Mouse (Mus musculus): ENCODE data around the gene Fcgr1.
"Not testable (repeated sequence)": the region's sequence is repeated elsewhere in the genome, so short reads cannot be mapped to it uniquely, and the experiment has no call there.

Gene Fcgr1

GRCm38 (mm10) chr3:96327131-96327530, 33.4 kb upstream of the Fcgr1 start:
- peak; percentile 85 for DNase-seq (ENCODE audit: low read depth)

DNA sequence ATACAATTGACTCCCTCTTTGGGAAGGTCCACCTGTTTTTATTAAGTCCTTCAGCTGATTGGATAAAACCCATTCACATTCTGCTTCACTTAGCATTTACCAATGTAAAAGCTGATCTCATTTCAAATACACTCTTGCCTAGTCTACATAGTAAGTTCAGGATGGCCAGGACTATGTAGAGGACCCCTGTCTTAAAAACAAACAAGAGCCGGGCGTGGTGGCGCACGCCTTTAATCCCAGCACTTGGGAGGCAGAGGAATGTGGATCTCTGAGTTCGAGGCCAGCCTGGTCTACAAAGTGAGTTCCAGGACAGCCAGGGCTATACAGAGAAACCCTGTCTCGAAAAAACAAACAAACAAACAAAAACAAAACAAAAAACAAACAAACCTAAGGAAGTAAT, 30.0 kb upstream of the Fcgr1 start:
- not testable (repeated sequence) for DNase-seq (ENCODE audit: low read depth)

DNA sequence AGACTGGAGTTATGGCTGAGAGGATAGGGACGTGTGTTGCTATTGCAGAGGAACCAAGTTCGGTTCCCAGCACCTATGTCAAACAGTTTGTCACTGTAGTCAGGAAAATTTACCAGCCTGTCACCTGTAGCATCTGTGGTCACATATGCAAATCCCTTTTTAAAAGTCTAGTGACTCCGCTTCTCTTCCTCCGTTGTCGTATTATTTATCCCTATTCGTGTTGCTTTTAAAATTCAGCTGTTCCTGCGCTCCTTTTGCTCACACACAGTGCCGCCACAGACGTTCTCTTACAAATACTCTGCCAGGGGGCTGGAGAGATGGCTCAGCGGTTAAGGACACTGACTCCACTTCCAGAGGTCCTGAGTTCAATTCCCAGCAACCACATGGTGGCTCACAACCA, 28.8 kb upstream of the Fcgr1 start:
- DNase-seq (ENCODE audit: low read depth) = no peak

DNA sequence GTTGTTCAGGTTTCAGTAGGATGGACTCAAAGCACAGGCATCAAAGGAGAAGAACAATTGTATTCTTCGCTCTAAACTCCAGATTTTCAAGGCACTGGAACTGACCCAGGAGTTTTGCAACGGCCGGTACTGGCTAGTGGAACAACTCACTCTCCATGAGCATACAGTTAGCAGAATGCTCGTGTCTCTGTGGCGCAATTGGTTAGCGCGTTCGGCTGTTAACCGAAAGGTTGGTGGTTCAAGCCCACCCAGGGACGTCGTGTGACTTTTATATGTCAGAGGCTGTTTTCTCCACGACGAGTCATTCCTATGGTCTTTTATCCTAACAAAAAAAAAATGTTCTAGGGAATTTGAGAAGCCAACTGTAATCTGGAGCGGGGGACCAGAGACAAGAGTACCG, 28.1 kb upstream of the Fcgr1 start:
- peak; percentile 34 for DNase-seq (ENCODE audit: low read depth)

DNA sequence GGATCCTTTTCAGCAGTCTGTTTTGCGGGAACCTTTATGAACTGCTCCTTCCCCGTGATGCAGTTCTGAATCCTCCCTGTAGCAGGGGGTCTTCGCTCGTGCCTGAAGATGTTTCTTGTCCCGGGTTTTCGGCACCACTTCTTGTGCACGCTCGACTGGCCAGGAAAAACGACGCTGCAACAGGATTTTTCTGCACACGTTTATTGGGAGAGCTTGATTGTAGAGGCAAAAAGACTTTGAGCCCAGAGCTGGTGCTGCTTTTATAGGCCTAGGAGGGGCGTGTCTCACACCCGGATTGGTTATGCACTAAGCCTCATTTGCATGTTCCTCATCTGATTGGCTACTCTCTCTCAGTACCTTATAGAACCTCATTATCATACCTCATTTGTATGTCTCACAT, 26.2 kb upstream of the Fcgr1 start:
- not testable (repeated sequence) for DNase-seq (ENCODE audit: low read depth)

DNA sequence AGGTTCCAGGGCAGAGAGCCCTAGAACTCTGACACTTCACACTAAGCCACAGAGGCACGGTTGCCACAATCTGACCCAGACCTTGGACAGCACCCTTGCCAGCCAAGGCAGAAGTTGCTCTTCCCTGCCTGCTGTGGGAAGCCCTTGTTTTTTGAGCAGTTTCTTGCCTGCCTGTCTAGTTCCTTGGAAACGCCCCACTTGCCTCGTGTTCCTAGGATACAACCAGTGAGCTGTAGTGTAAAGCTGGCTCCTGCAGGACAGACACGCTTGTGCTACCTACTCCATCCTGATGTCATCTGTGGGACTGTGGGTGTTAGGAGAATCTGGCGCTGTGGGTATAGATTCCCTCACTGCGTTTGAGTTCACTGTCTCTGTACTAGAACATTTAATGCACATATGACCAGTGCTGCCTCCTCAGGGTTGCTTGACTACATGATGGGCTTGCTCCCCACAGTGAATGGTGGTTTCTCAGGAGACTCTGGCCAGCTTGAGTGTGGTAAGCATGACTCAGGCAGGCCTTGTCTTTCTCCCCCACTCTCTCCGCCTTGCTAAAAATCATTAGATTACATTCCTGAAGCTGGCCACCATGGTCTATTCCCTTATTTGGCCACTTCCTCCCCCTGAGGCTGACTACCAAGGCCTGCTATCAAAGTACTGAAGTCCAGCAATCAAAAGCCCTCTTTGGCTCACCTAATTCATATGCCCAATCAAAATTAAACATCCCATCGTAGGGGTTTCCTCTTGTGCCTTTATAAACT, 18.8 kb upstream of the Fcgr1 start:
- peak; percentile 70 for DNase-seq (ENCODE audit: low read depth)

- DNase-seq (ENCODE audit: low read depth) = no peak
Observed at GRCm38 (mm10) chr3:96309441-96309840, 15.7 kb upstream of the Fcgr1 start.

GRCm38 (mm10) chr3:96306506-96306905, 12.7 kb upstream of the Fcgr1 start:
- no peak for DNase-seq (ENCODE audit: low read depth)

- no peak for DNase-seq (ENCODE audit: low read depth)
Observed at GRCm38 (mm10) chr3:96302076-96302475, 8.3 kb upstream of the Fcgr1 start.

DNA sequence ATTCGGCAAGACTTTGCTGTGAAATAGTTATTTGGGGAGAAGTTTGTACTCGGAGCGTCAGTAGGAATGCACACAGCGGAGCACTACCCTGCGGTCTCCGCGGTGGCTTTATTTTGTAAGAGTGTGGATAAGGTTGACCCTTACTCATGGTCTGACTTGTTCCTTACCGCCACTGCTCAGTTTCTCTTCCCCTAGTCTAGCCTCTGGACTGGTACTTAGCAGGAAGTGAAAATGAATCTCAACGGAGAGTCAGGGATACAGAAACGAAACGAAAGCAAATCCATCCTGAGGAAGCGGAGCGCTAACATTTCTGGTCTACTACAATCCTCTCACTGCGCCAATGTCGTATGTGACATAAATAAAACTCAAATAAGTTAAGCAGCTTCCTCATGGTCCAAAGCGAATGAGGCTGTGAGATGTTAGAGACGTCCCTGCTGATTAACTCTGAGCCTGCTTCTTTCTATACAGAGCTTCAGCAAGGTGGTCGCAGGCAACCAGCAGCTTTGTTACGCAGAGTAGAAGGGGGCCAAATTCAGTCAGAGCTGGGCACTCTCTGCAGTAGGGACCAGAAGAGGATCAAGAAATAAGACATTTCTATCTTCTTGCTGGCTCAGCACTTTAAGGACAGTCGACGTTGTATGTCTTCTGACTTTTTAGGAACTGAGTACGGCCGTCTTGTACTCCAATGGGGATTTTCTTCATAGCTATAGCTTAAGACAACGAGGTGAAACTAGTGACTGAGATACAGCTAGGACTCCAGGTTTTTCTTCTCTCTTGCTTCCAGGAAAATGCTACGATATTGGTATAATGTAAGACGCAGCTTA, 7.1 kb upstream of the Fcgr1 start:
- DNase-seq (ENCODE audit: low read depth) = no peak

GRCm38 (mm10) chr3:96299562-96299961, 5.8 kb upstream of the Fcgr1 start:
- DNase-seq (ENCODE audit: low read depth) = no peak

DNA sequence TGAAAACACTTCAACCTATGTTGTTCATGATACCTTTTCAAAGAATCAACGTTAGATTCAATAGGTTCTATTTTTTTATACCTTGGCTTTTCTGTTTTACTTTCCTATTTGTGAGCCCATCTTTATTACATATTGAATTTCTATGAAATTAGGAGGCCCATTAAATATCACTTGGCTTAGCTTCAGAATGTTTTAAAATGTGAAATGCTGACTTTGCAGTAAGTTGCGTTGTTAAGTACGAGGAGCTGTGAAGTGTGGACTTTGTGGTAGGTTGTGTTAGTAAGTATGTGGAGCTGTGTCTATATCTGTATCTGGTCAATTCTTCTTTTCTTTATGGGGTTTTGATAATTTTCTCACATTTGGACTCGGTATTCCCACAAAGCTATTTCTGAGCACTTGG, 4.6 kb upstream of the Fcgr1 start:
- DNase-seq (ENCODE audit: low read depth) = no peak

- no peak for DNase-seq (ENCODE audit: low read depth)
Observed at GRCm38 (mm10) chr3:96293368-96293767, 401 bp downstream of the Fcgr1 start.

- no peak for DNase-seq (ENCODE audit: low read depth)
Observed at GRCm38 (mm10) chr3:96292641-96293040, 1.1 kb downstream of the Fcgr1 start.

GRCm38 (mm10) chr3:96290727-96291126, 3.0 kb downstream of the Fcgr1 start:
- DNase-seq (ENCODE audit: low read depth) = not testable (repeated sequence)

DNA sequence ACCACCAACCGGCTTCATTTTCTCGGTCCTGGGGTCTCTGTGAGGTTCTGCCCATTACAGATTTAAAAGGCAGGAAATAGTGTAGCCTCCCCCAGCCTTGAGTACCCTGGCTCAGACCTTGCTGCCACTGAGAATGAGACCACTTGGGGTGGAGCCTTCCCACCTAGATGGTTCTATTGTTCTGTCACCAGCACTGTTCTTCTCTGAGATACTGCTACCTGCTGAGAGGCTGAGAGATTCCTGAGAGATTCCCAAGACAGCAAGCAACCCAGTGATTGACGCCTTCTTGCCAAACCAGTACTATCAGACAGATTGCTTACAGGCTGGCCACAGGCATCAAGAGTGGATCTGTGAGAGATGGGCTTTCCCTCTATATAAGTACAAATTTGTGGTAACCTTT, 4.6 kb downstream of the Fcgr1 start:
- no peak for DNase-seq (ENCODE audit: low read depth)

- DNase-seq (ENCODE audit: low read depth) = not testable (repeated sequence)
Observed at GRCm38 (mm10) chr3:96287334-96287733, 6.4 kb downstream of the Fcgr1 start.

GRCm38 (mm10) chr3:96284457-96284856, 9.3 kb downstream of the Fcgr1 start:
- DNase-seq (ENCODE audit: low read depth) = peak; percentile 67

GRCm38 (mm10) chr3:96280660-96281059, 13.1 kb downstream of the Fcgr1 start:
- DNase-seq (ENCODE audit: low read depth) = no peak

GRCm38 (mm10) chr3:96277800-96278624, 15.8 kb downstream of the Fcgr1 start:
- peak; percentile 98 for DNase-seq (ENCODE audit: low read depth)

DNA sequence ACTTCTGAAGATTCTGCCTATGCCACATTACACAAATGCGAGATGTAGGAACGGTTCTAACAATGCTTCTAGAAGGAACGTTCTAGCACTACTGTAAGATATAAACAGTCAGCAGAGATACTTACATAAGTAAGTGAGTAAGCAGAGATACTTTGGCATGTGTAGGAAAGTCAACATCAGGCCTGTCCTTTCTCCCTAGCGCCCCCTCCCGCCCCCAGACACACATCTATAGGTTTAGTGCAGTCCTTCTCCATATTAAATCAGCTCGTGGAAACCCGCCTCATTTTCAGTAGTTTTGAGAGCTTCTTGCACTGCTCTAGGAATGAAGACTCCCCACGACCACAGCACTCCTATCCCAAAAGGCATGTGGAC, 16.4 kb downstream of the Fcgr1 start:
- DNase-seq (ENCODE audit: low read depth) = peak; percentile 92

Measured in NIH3T3 (cell line).